Mouse (Mus musculus): ENCODE measurements around the gene Napa. TPM values are rescaled to one million over a fixed set of nuclear protein-coding genes. Genes with fewer than 3 reads are reported as not detected.

Gene Napa
- total and polyA plus RNA-seq, 2 experiments from 2014 or later, result 222 to 270 TPM

GRCm38 (mm10) chr7:16108886-16109542 lies 10.8 kb downstream of the Napa start:
- no peak overlapping the region for H3K4me3 ChIP-seq (ENCODE audit: low read depth, low read length)
- DNase-seq, result no peak

GRCm38 (mm10) chr7:16110158-16110557 lies 11.9 kb downstream of the Napa start:
- ATAC-seq, result no peak
- Histone ChIP-seq H3K4me3 (ENCODE audit: low read depth, low read length) (no peak overlapping the region), H3K9me3 (ENCODE audit: low read length) (no peaks in the 10 kb centered on the region), H3K4me2 (ENCODE audit: low read depth) (no peak overlapping the region), H3K9ac (no peak overlapping the region), H3K36me3 (ENCODE audit: insufficient read depth) (peaks cover 78% of the 10 kb centered on the region), H3K27me3 (ENCODE audit: insufficient read depth, low read length) (no peaks in the 10 kb centered on the region), H3K4me1 (ENCODE audit: insufficient read depth) (no peaks in the 10 kb centered on the region), H3K27ac (ENCODE audit: low read depth, low read length) (no peak overlapping the region)
- no peak for DNase-seq
- TF ChIP-seq CTCF (IDR thresholded peaks at IDR 0.05; ENCODE audit: low read depth), result no peak
- 94% methylated on average over 8 of the region's 8 CpGs for WGBS

More at GRCm38 (mm10) chr7:16108886-16109542, 10.8 kb downstream of the Napa start:
- 88% methylated on average over 9 of the region's 9 CpGs for WGBS
- H3K9me3 ChIP-seq (ENCODE audit: low read length), result no peaks in the 10 kb centered on the region
- H3K27me3 ChIP-seq (ENCODE audit: insufficient read depth, low read length), result no peaks in the 10 kb centered on the region
- no peak for TF ChIP-seq CTCF (IDR thresholded peaks at IDR 0.05; ENCODE audit: low read depth)
- H3K9ac ChIP-seq, result no peak overlapping the region
- H3K36me3 ChIP-seq (ENCODE audit: insufficient read depth), result peaks cover 73% of the 10 kb centered on the region
- H3K4me2 ChIP-seq (ENCODE audit: low read depth), result no peak overlapping the region
- H3K4me1 ChIP-seq (ENCODE audit: insufficient read depth), result no peaks in the 10 kb centered on the region
- ATAC-seq, result no peak
- H3K27ac ChIP-seq (ENCODE audit: low read depth, low read length), result no peak overlapping the region

GRCm38 (mm10) chr7:16111284-16112090 lies 13.2 kb downstream of the Napa start:
- H3K27ac ChIP-seq (ENCODE audit: low read depth, low read length), result no peak overlapping the region
- H3K4me1 ChIP-seq (ENCODE audit: insufficient read depth), result no peaks in the 10 kb centered on the region
- 91% methylated on average over 7 of the region's 7 CpGs for WGBS
- ATAC-seq (no peak), DNase-seq (no peak)
- no peak overlapping the region for H3K4me2 ChIP-seq (ENCODE audit: low read depth)
- no peaks in the 10 kb centered on the region for H3K27me3 ChIP-seq (ENCODE audit: insufficient read depth, low read length)
- H3K36me3 ChIP-seq (ENCODE audit: insufficient read depth), result peaks cover 90% of the 10 kb centered on the region
- H3K9ac ChIP-seq, result no peak overlapping the region
- H3K9me3 ChIP-seq (ENCODE audit: low read length), result no peaks in the 10 kb centered on the region
- TF ChIP-seq CTCF (IDR thresholded peaks at IDR 0.05; ENCODE audit: low read depth), result no peak
- H3K4me3 ChIP-seq (ENCODE audit: low read depth, low read length), result no peak overlapping the region

GRCm38 (mm10) chr7:16116418-16116817 lies 18.2 kb downstream of the Napa start:
- DNase-seq, result no peak
- H3K4me3 ChIP-seq (ENCODE audit: low read depth, low read length), result no peak overlapping the region
- H3K27ac ChIP-seq (ENCODE audit: low read depth, low read length), result no peak overlapping the region
- no peaks in the 10 kb centered on the region for H3K27me3 ChIP-seq (ENCODE audit: insufficient read depth, low read length)
- H3K36me3 ChIP-seq (ENCODE audit: insufficient read depth), result peaks cover 60% of the 10 kb centered on the region
- H3K4me2 ChIP-seq (ENCODE audit: low read depth), result no peak overlapping the region
- no peak for TF ChIP-seq CTCF (IDR thresholded peaks at IDR 0.05; ENCODE audit: low read depth)
- peaks cover 7% of the 10 kb centered on the region for H3K4me1 ChIP-seq (ENCODE audit: insufficient read depth)
- H3K9me3 ChIP-seq (ENCODE audit: low read length), result no peaks in the 10 kb centered on the region
- WGBS, result 97% methylated on average over 7 of the region's 7 CpGs
- H3K9ac ChIP-seq, result no peak overlapping the region
- ATAC-seq, result no peak

GRCm38 (mm10) chr7:16117100-16117499 lies 18.8 kb downstream of the Napa start:
- Histone ChIP-seq H3K27me3 (ENCODE audit: insufficient read depth, low read length) (no peaks in the 10 kb centered on the region), H3K36me3 (ENCODE audit: insufficient read depth) (peaks cover 53% of the 10 kb centered on the region), H3K9me3 (ENCODE audit: low read length) (no peaks in the 10 kb centered on the region), H3K4me1 (ENCODE audit: insufficient read depth) (peaks cover 7% of the 10 kb centered on the region), H3K4me3 (ENCODE audit: low read depth, low read length) (no peak overlapping the region), H3K9ac (no peak overlapping the region), H3K27ac (ENCODE audit: low read depth, low read length) (no peak overlapping the region), H3K4me2 (ENCODE audit: low read depth) (no peak overlapping the region)
- TF ChIP-seq CTCF (IDR thresholded peaks at IDR 0.05; ENCODE audit: low read depth), result no peak
- DNase-seq, result no peak
- no peak for ATAC-seq
- whole genome bisulfite sequencing, result 79% methylated on average over 3 of the region's 3 CpGs

- Histone ChIP-seq H3K27me3 (ENCODE audit: insufficient read depth, low read length) (no peaks in the 10 kb centered on the region), H3K4me3 (ENCODE audit: low read depth, low read length) (peak within 1 kb of the TSS; percentile 91), H3K4me2 (ENCODE audit: low read depth) (peak within 1 kb of the TSS; percentile 59), H3K9me3 (ENCODE audit: low read length) (no peaks in the 10 kb centered on the region), H3K4me1 (ENCODE audit: insufficient read depth) (peaks cover 7% of the 10 kb centered on the region), H3K27ac (ENCODE audit: low read depth, low read length) (peak within 1 kb of the TSS; percentile 92), H3K36me3 (ENCODE audit: insufficient read depth) (peaks cover 27% of the 10 kb centered on the region), H3K9ac (peak within 1 kb of the TSS; percentile 87)
- WGBS, result under 1% methylated on average over 33 of the region's 33 CpGs
- ATAC-seq (peak; percentile 91), DNase-seq (peak; percentile 96)
- peak; percentile 94 for TF ChIP-seq CTCF (IDR thresholded peaks at IDR 0.05; ENCODE audit: low read depth)
Measured at GRCm38 (mm10) chr7:16119569-16120261, 21.5 kb downstream of the Napa start, which contains the start of gene Kptn. Gene Kptn, plus strand, starts transcription at chr7:16119895.
